Mouse (Mus musculus) myocyte (in vitro differentiated cells): ENCODE data around the gene Grk1. TPM values are rescaled to one million over a fixed set of nuclear protein-coding genes. Genes with fewer than 3 reads are reported as not detected.
A peak's percentile ranks its signal among the peaks of the same experiment; 100 is the strongest.

Source experiments
- H3K27me3 ChIP-seq: one replicate; pipeline ENCODE4 v1.6.1; 2011; ENCODE audit not compliant: control insufficient read depth, insufficient read depth, insufficient read length
- H3K36me3 ChIP-seq: one replicate; pipeline ENCODE4 v1.6.1; 2011; ENCODE audit not compliant: control insufficient read depth, insufficient read depth
- H3K4me2 ChIP-seq: one replicate; pipeline ENCODE4 v1.6.1; 2011; ENCODE audit warnings: low read depth, control low read depth
- H3K4me3 ChIP-seq: one replicate; pipeline ENCODE4 v1.5.1; 2011; ENCODE audit warnings: mild to moderate bottlenecking, control low read depth, moderate library complexity
- H3K79me2 ChIP-seq: one replicate; pipeline ENCODE4 v1.6.1; 2011; ENCODE audit not compliant: control insufficient read depth, insufficient read depth
- H3ac ChIP-seq: one replicate; pipeline ENCODE4 v1.6.1; 2011; ENCODE audit not compliant: control insufficient read depth, insufficient read length
- CEBPB ChIP-seq: IDR thresholded peaks from 2 replicates; pipeline ENCODE4 v1.6.1; 2011; ENCODE audit warnings: mild to moderate bottlenecking, moderate library complexity; ENCODE audit not compliant: poor library complexity, insufficient read depth, severe bottlenecking
- E2F4 ChIP-seq: IDR thresholded peaks from one replicate; pipeline ENCODE4 v1.6.1; 2011; ENCODE audit warnings: mild to moderate bottlenecking, control low read depth, moderate library complexity; ENCODE audit not compliant: insufficient read depth
- MAX ChIP-seq: IDR thresholded peaks from one replicate; pipeline ENCODE4 v1.6.1; 2011; ENCODE audit warnings: low read depth, mild to moderate bottlenecking, control low read depth
- MYOD1 ChIP-seq, 3 experiments: IDR thresholded peaks; one replicate each; pipeline ENCODE4 v1.6.1; 2011; ENCODE audit warnings: control low read depth in 2 of 3, low read depth in 2 of 3, mild to moderate bottlenecking in 2 of 3, moderate library complexity in 1 of 3; ENCODE audit not compliant: insufficient read length in 2 of 3, control insufficient read depth in 1 of 3
- MYOG ChIP-seq, 3 experiments: IDR thresholded peaks; one replicate each; pipeline ENCODE4 v1.6.1; 2011; ENCODE audit warnings: control low read depth in 2 of 3, low read depth in 2 of 3, mild to moderate bottlenecking in 2 of 3; ENCODE audit not compliant: insufficient read length in 2 of 3, control insufficient read depth in 1 of 3, insufficient read depth in 1 of 3
- POLR2A ChIP-seq: IDR thresholded peaks from one replicate; pipeline ENCODE4 v1.6.1; 2011; ENCODE audit warnings: low read depth, mild to moderate bottlenecking, control low read depth, moderate library complexity; ENCODE audit not compliant: insufficient read length
- POLR2AphosphoS2 ChIP-seq: IDR thresholded peaks from one replicate; pipeline ENCODE4 v1.6.1; 2011; ENCODE audit warnings: low read depth, control low read depth; ENCODE audit not compliant: insufficient read length
- REST ChIP-seq: IDR thresholded peaks from one replicate; pipeline ENCODE4 v1.6.1; 2011; ENCODE audit warnings: mild to moderate bottlenecking, control low read depth, moderate library complexity; ENCODE audit not compliant: insufficient read depth, insufficient read length
- SRF ChIP-seq: IDR thresholded peaks from one replicate; pipeline ENCODE4 v1.6.1; 2011; ENCODE audit warnings: low read depth; ENCODE audit not compliant: control insufficient read depth, insufficient read length
- TCF12 ChIP-seq: IDR thresholded peaks from one replicate; pipeline ENCODE4 v1.6.1; 2011; ENCODE audit warnings: mild to moderate bottlenecking, control low read depth; ENCODE audit not compliant: poor library complexity, insufficient read depth, severe bottlenecking
- TCF3 ChIP-seq: IDR thresholded peaks from one replicate; pipeline ENCODE4 v1.6.1; 2011; ENCODE audit warnings: low read depth, control low read depth; ENCODE audit not compliant: insufficient read length
- USF1 ChIP-seq: IDR thresholded peaks from one replicate; pipeline ENCODE4 v1.6.1; 2011; ENCODE audit warnings: low read depth, mild to moderate bottlenecking, control low read depth, moderate library complexity
- polyA plus RNA-seq: library from polyadenylated mRNA; unstranded; fragments of >200 nt; fragmentation: generic; extraction: Trizol; gene quantifications from one replicate; pipeline ENCODE4 v1.2.1, GENCODE M21; 2012; ENCODE audit warnings: missing spikeins

Grk1 gene
- polyA plus RNA-seq, 1 experiment = under 0.01 TPM

DNA sequence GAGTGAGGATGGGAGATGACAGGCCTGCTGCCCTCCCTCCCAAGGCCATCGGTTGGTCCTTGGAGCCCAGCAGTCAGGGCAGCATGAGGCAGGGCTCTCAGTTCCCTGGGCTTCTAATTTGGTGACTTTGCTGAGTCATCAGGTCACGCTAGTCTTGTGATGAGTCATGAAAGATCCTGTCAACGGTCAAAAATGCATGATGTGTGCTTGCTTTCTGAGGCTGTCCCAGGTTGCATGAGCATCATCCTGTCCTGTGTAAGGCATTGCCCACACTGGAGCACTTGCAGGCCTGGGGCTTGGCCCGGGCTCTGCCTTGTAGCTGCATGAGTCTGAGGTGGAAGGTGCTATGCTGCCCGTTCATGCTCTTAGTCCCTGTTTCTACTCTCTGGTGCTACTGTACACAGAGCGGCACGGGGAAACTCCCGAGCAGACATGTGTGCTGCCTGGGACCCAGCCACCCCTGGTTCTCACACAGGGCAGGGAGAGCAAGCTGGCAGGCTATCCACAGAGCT is 31.7 kb upstream of the Grk1 start:
- Histone ChIP-seq H3ac (no peak overlapping the region), H3K36me3 (peaks cover 33% of the 10 kb centered on the region), H3K4me3 (no peak overlapping the region), H3K79me2 (no peaks in the 10 kb centered on the region), H3K27me3 (no peaks in the 10 kb centered on the region), H3K4me2 (no peak overlapping the region)
- TF ChIP-seq USF1 = no peak
- no peak for TF ChIP-seq MAX
- no peak for TF ChIP-seq SRF
- no peak for TF ChIP-seq TCF3

- Histone ChIP-seq H3K79me2 (no peaks in the 10 kb centered on the region), H3ac (no peak overlapping the region), H3K4me3 (no peak overlapping the region), H3K36me3 (peaks cover 15% of the 10 kb centered on the region), H3K4me2 (no peak overlapping the region), H3K27me3 (no peaks in the 10 kb centered on the region)
- no peak for TF ChIP-seq USF1
- TF ChIP-seq POLR2A = no peak
- no peak for TF ChIP-seq CEBPB
- TF ChIP-seq E2F4 = no peak
- TF ChIP-seq TCF12 = no peak
- no peak for TF ChIP-seq POLR2AphosphoS2
- TF ChIP-seq MYOD1 (IDR thresholded peaks at IDR 0.05; ENCODE audit: control insufficient read depth in 1 of 3, insufficient read length in 2 of 3, low read depth in 2 of 3) = no peak
- TF ChIP-seq MAX = no peak
- TF ChIP-seq MYOG (IDR thresholded peaks at IDR 0.05; ENCODE audit: control insufficient read depth in 1 of 3, insufficient read depth in 1 of 3, insufficient read length in 2 of 3, low read depth in 2 of 3) = no peak
- no peak for TF ChIP-seq SRF
- TF ChIP-seq REST = no peak
- TF ChIP-seq TCF3 = no peak
These were observed 23.3 kb upstream of the Grk1 start for GRCm38 (mm10) chr8:13381630-13382029.

DNA sequence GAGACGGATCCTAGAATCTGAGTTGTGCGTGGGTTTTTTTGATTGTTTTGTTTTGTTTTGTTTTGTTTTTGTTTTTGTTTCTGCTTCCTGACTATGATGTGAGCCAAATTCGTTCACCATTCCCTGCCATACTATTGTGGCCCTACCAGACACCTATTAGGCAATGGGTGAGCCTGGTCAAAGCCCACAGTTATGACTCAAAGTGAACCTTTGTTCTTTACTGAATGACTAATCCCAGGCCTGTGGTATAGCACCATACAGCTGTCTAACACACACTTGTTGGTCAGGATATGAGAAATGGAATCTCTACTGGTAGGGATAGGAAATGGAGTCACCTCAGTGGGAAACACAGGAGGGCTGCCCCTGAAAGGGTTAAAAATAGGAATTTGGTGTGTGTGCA is 22.3 kb upstream of the Grk1 start:
- H3ac ChIP-seq = no peak overlapping the region
- peaks cover 15% of the 10 kb centered on the region for H3K36me3 ChIP-seq
- no peak overlapping the region for H3K4me3 ChIP-seq
- no peaks in the 10 kb centered on the region for H3K79me2 ChIP-seq
- TF ChIP-seq REST (no peak), TCF12 (no peak), MYOG (IDR thresholded peaks at IDR 0.05; ENCODE audit: control insufficient read depth in 1 of 3, insufficient read depth in 1 of 3, insufficient read length in 2 of 3, low read depth in 2 of 3) (no peak), MAX (no peak), USF1 (no peak), POLR2AphosphoS2 (no peak)
- H3K27me3 ChIP-seq = no peaks in the 10 kb centered on the region
- H3K4me2 ChIP-seq = no peak overlapping the region

DNA sequence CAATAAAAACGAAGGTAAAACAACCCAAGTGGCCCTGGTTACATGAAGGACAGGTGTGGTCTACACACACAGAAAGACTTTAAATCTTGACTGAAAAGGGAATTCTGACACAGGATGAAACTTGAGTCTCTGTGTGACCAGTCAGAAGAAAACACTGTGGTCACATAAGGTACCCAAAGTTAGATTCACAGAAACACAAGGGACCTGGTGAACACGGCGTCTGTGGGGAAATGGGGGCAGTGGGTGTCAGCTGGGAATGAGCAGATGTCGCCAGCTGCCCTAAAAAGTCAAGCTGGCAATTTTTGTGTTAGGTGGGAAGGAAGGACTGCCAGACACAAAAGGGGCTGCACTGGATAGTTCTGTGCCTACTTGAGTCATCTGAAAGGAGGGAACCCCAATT is 21.9 kb upstream of the Grk1 start:
- Histone ChIP-seq H3K79me2 (no peaks in the 10 kb centered on the region), H3K4me3 (no peak overlapping the region), H3K36me3 (peaks cover 15% of the 10 kb centered on the region), H3ac (no peak overlapping the region), H3K4me2 (no peak overlapping the region), H3K27me3 (no peaks in the 10 kb centered on the region)
- no peak for TF ChIP-seq E2F4
- no peak for TF ChIP-seq REST
- TF ChIP-seq MYOD1 (IDR thresholded peaks at IDR 0.05; ENCODE audit: control insufficient read depth in 1 of 3, insufficient read length in 2 of 3, low read depth in 2 of 3) = peak in 1 of 3 experiments; percentile 50
- TF ChIP-seq MYOG (IDR thresholded peaks at IDR 0.05; ENCODE audit: control insufficient read depth in 1 of 3, insufficient read depth in 1 of 3, insufficient read length in 2 of 3, low read depth in 2 of 3) = peak in 2 of 3 experiments; percentile 16 to 30
- no peak for TF ChIP-seq TCF3

DNA sequence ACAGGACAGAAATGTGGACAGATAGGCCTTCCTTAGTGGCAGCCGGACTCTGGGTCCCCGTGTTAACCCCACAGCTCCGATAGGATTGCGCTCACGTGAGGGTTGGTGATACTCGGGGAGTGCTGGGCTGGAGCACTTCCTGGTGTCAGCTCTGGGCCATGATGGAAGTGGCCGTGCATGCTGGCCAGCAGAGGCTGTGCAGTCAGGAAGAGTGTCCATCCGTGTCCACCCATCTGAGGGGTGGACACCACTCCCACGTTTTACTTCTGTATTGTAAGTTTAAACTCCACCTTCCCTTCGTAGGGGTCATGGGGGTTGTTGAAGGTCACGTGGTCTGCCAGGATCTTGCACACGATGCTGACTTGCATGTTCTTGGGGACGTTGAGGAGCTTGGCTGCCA is 18.5 kb upstream of the Grk1 start:
- no peak for TF ChIP-seq POLR2AphosphoS2
- TF ChIP-seq SRF = no peak
- no peak for TF ChIP-seq TCF3
- TF ChIP-seq REST = no peak
- TF ChIP-seq MYOD1 (IDR thresholded peaks at IDR 0.05; ENCODE audit: control insufficient read depth in 1 of 3, insufficient read length in 2 of 3, low read depth in 2 of 3) = no peak
- no peak for TF ChIP-seq POLR2A
- TF ChIP-seq CEBPB = no peak
- TF ChIP-seq TCF12 = no peak
- no peak for TF ChIP-seq MAX
- Histone ChIP-seq H3K4me2 (no peak overlapping the region), H3ac (no peak overlapping the region), H3K27me3 (no peaks in the 10 kb centered on the region), H3K36me3 (no peaks in the 10 kb centered on the region), H3K79me2 (no peaks in the 10 kb centered on the region), H3K4me3 (no peak overlapping the region)

- Histone ChIP-seq H3ac (no peak overlapping the region), H3K4me2 (no peak overlapping the region), H3K36me3 (no peaks in the 10 kb centered on the region), H3K79me2 (no peaks in the 10 kb centered on the region), H3K4me3 (no peak overlapping the region), H3K27me3 (no peaks in the 10 kb centered on the region)
- TF ChIP-seq USF1 = no peak
- no peak for TF ChIP-seq SRF
- TF ChIP-seq MYOG (IDR thresholded peaks at IDR 0.05; ENCODE audit: control insufficient read depth in 1 of 3, insufficient read depth in 1 of 3, insufficient read length in 2 of 3, low read depth in 2 of 3) = no peak
- no peak for TF ChIP-seq E2F4
- TF ChIP-seq REST = no peak
- TF ChIP-seq MYOD1 (IDR thresholded peaks at IDR 0.05; ENCODE audit: control insufficient read depth in 1 of 3, insufficient read length in 2 of 3, low read depth in 2 of 3) = no peak
- no peak for TF ChIP-seq TCF3
- no peak for TF ChIP-seq MAX
- no peak for TF ChIP-seq POLR2AphosphoS2
- TF ChIP-seq CEBPB = no peak
- no peak for TF ChIP-seq TCF12
These were observed 17.2 kb upstream of the Grk1 start for GRCm38 (mm10) chr8:13387728-13388127.
